Comparison of ENCODE assay signal across 22 mouse cellular contexts in genomic region chr9:94653198-94653597, GRCm38 (mm10).
"Had no signal": no experiment of that assay in that cellular context is flagged by ENCODE, and none has a peak within 500 bp of the region (broad histone marks: within the 10 kb centered on the region; RNA-seq: fewer than 3 reads in every experiment).

No protein-coding gene starts in this region.

- H3K27ac ChIP-seq: kidney, embryonic 15.5 days; limb, embryonic 10.5 days; limb, embryonic 13.5 days; liver, embryonic 13.5 days; midbrain, embryonic 10.5 days; neural tube, embryonic 12.5 days; neural tube, embryonic 15.5 days; stomach, embryonic 15.5 days had no signal

- H3K27me3 ChIP-seq: kidney, embryonic 15.5 days; limb, embryonic 13.5 days; liver, embryonic 13.5 days; megakaryocyte, embryonic 14.5 days; neural tube, embryonic 12.5 days; neural tube, embryonic 15.5 days; stomach, embryonic 15.5 days had no signal

- H3K4me3 ChIP-seq: kidney, embryonic 15.5 days; limb, embryonic 10.5 days; limb, embryonic 13.5 days; liver, embryonic 13.5 days; megakaryocyte, embryonic 14.5 days; midbrain, embryonic 10.5 days; neural tube, embryonic 12.5 days; neural tube, embryonic 15.5 days; stomach, embryonic 15.5 days had no signal

- H3K9ac ChIP-seq: kidney, embryonic 15.5 days; limb, embryonic 13.5 days; liver, embryonic 13.5 days; neural tube, embryonic 12.5 days; neural tube, embryonic 15.5 days; stomach, embryonic 15.5 days had no signal

- H3K9me3 ChIP-seq: kidney, embryonic 15.5 days; limb, embryonic 10.5 days; limb, embryonic 13.5 days; liver, embryonic 13.5 days; midbrain, embryonic 10.5 days; neural tube, embryonic 12.5 days; neural tube, embryonic 15.5 days; stomach, embryonic 15.5 days had no signal

- DNase-seq: kidney, adult 11 months; kidney, adult 8-10 months; kidney, postnatal 10 days; kidney, postnatal 36 days; liver; liver, embryonic 13.5 days; lung, adult 2 months; lung, postnatal 14 days; lung, postnatal 4 days; midbrain, embryonic 14.5 days; retina, postnatal 1 day; right cerebral cortex, postnatal 25 days; spleen, adult 18-20 months; thymus, postnatal 4 days had no signal

- H3K36me3 ChIP-seq: kidney, embryonic 15.5 days; limb, embryonic 10.5 days; limb, embryonic 13.5 days; liver, embryonic 13.5 days; midbrain, embryonic 10.5 days; neural tube, embryonic 12.5 days; neural tube, embryonic 15.5 days; stomach, embryonic 15.5 days had no signal

- H3K4me1 ChIP-seq: kidney, embryonic 15.5 days; limb, embryonic 10.5 days; limb, embryonic 13.5 days; liver, embryonic 13.5 days; midbrain, embryonic 10.5 days; neural tube, embryonic 15.5 days; stomach, embryonic 15.5 days had no signal

- H3K4me2 ChIP-seq: kidney, embryonic 15.5 days; limb, embryonic 13.5 days; liver, embryonic 13.5 days; neural tube, embryonic 12.5 days; neural tube, embryonic 15.5 days; stomach, embryonic 15.5 days had no signal
